Mouse (Mus musculus) stomach, postnatal 0 days (tissue): Measurements from ENCODE around the gene Plxna4. TPM values are rescaled to one million over a fixed set of nuclear protein-coding genes. Genes with fewer than 3 reads are reported as not detected.

Experiments used
- ATAC-seq: fragments of 200-750 bp; cut with Nextera tagmentation; 2 replicates; pipeline ENCODE4 v1.8.0; 2017; ENCODE audit not compliant: low FRiP score, low TSS enrichment
- DNase-seq: peaks from one replicate; pipeline ENCODE4 v3.0.0-alpha.2; 2016; ENCODE audit warnings: low spot score
- H3K27ac ChIP-seq: fragments of 300-500 bp; sonication (generic); replicated peaks from 2 replicates; pipeline ENCODE4 v1.5.1; 2014; ENCODE audit warnings: mild to moderate bottlenecking, control low read depth
- H3K27me3 ChIP-seq: fragments of 300-500 bp; sonication (generic); 2 replicates; pipeline ENCODE4 v1.6.1; 2014; ENCODE audit warnings: low read length; ENCODE audit not compliant: control insufficient read depth, insufficient read depth
- H3K36me3 ChIP-seq: fragments of 300-500 bp; sonication (generic); 2 replicates; pipeline ENCODE4 v1.6.1; 2014; ENCODE audit warnings: low read length, mixed read lengths; ENCODE audit not compliant: control insufficient read depth, insufficient read depth
- H3K4me1 ChIP-seq: fragments of 300-500 bp; sonication (generic); replicated peaks from 2 replicates; pipeline ENCODE4 v1.6.1; 2014; ENCODE audit warnings: antibody characterized with exemption; ENCODE audit not compliant: control insufficient read depth, insufficient read depth
- H3K4me2 ChIP-seq: fragments of 300-500 bp; sonication (generic); replicated peaks from 2 replicates; pipeline ENCODE4 v1.6.1; 2014; ENCODE audit warnings: low read depth, mild to moderate bottlenecking, control low read depth, moderate library complexity
- H3K4me3 ChIP-seq: fragments of 300-500 bp; sonication (generic); 2 replicates; pipeline ENCODE4 v1.5.1; 2014; ENCODE audit warnings: low read depth, low read length, control low read depth
- H3K9ac ChIP-seq: fragments of 300-500 bp; sonication (generic); 2 replicates; pipeline ENCODE4 v1.6.1; 2014; ENCODE audit warnings: mild to moderate bottlenecking, low read length, control low read depth, mixed read lengths
- H3K9me3 ChIP-seq: fragments of 300-500 bp; sonication (generic); 2 replicates; pipeline ENCODE4 v1.6.1; 2016; ENCODE audit warnings: low read length; ENCODE audit not compliant: control insufficient read depth
- CTCF ChIP-seq: IDR thresholded peaks from 2 replicates; pipeline ENCODE4 v1.5.1; 2016; ENCODE audit warnings: antibody characterized with exemption, low read depth, mild to moderate bottlenecking, moderate library complexity
- EP300 ChIP-seq: optimal IDR thresholded peaks from 2 replicates; pipeline ENCODE3; 2016; ENCODE audit warnings: antibody characterized with exemption
- WGBS: fragments of 180-500 bp; shearing (Covaris S2); extraction: QIAGEN DNeasy Blood & Tissue Kit; methylation state at CpG from one replicate; pipeline ENCODE4 v1.1.7; 2014; 5-methylcytosine and 5-hydroxymethylcytosine counted together
- polyA plus RNA-seq: library from polyadenylated mRNA; unstranded; fragments of >200 nt; fragmentation: Nextera tagmentation; extraction: Ambion mirVana; gene quantifications from 2 replicates; pipeline ENCODE4 v1.2.1, GENCODE M21; 2015

Gene Plxna4
- polyA plus RNA-seq, 1 experiment from 2014 or later: 1.1 TPM

DNA sequence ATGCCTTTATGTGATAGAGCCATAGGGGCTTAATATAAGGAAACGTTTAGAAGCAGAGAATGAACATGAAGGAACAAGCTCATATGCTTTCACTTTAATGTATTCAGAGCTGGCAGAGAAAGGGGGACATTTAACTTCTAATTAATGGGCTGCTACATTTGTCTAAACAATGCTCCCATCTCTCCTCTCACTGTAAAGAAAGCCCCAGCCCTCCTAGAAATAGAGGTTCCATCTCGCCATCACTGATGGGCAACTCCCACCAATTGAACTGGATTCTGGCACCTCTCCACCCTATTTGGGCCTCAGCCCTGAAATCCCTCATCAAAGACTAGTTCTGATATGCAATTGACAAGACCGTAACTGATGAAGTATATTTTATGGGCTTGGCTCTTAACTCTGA, 167.4 kb downstream of the Plxna4 start:
- H3K27ac ChIP-seq: no peak overlapping the region
- no peaks in the 10 kb centered on the region for H3K9me3 ChIP-seq
- WGBS: 61% methylated on average over 3 of the region's 3 CpGs
- H3K4me2 ChIP-seq: no peak overlapping the region
- H3K4me3 ChIP-seq: no peak overlapping the region
- H3K9ac ChIP-seq: no peak overlapping the region
- ATAC-seq: no peak
- H3K4me1 ChIP-seq: no peaks in the 10 kb centered on the region
- H3K27me3 ChIP-seq: no peaks in the 10 kb centered on the region
- H3K36me3 ChIP-seq: no peaks in the 10 kb centered on the region
- DNase-seq: no peak
- no peak for TF ChIP-seq CTCF
- no peak for TF ChIP-seq EP300

DNA sequence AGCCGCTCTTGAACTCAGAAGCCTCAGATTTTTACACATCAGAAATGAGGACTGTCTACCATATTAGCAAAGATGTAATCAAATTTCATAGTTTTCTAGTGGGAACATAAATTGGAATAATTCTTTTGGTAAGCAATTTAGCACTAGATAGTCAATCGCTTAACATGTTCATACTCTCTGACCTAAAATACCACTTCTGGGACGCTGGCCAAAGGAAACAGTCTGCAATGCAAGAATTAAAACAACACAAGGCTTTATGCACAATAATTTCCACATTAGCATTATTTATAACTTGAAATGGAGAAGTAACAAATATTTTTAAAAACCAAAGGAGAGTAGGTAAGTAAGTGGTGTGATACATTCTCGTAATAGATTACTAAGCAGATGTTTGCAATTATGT, 170.6 kb downstream of the Plxna4 start:
- 64% methylated on average over 4 of the region's 4 CpGs for WGBS
- ATAC-seq: no peak
- Histone ChIP-seq H3K9me3 (no peaks in the 10 kb centered on the region), H3K4me2 (no peak overlapping the region), H3K4me3 (no peak overlapping the region), H3K9ac (no peak overlapping the region), H3K27ac (no peak overlapping the region), H3K36me3 (no peaks in the 10 kb centered on the region), H3K4me1 (no peaks in the 10 kb centered on the region), H3K27me3 (no peaks in the 10 kb centered on the region)
- TF ChIP-seq EP300 (no peak), CTCF (no peak)
- DNase-seq: no peak

DNA sequence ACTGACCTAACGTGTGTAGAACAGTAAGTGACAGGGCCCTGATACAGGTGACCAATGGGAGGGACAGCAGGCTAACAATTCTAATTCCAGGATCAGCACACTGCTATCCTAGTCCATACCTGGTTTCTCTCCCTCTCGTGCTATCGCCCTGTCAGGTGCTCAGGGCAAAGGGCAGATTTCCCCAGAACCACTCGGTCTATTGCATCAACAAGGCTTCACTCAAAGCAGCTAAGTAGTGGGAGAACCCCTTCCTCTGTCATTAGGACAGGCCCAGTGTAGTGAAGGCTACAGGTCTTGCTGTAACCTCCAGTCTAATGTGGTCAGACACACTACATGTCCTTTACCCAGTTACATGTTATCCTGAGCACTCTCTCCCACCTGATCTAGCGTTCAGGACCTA, 176.7 kb downstream of the Plxna4 start:
- H3K27ac ChIP-seq: no peak overlapping the region
- H3K27me3 ChIP-seq: no peaks in the 10 kb centered on the region
- no peak overlapping the region for H3K9ac ChIP-seq
- no peaks in the 10 kb centered on the region for H3K9me3 ChIP-seq
- H3K36me3 ChIP-seq: no peaks in the 10 kb centered on the region
- H3K4me3 ChIP-seq: no peak overlapping the region
- TF ChIP-seq EP300: no peak
- no peak for TF ChIP-seq CTCF
- H3K4me2 ChIP-seq: no peak overlapping the region
- DNase-seq (no peak), ATAC-seq (no peak)
- no peaks in the 10 kb centered on the region for H3K4me1 ChIP-seq
- WGBS: 72% methylated on average over 5 of the region's 5 CpGs

DNA sequence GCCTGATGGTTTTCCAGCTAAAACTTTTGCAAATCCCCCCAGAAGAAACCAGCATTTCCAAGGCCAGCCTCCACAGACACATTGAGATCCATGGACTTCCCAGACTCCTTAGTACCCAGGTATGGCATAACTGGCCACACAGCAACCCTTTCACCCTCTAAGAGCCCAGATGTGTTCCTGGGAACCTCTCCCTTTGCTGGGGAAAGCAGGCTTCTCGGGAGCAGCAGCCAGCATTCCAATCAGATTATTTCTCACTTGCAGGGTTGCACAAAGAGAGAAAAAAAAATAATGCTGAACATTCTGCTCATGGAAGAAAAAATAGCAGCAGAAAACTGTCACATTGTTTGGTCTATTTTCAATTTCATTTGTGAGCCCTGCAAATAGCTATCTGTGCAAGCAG, 178.4 kb downstream of the Plxna4 start:
- Histone ChIP-seq H3K9me3 (no peaks in the 10 kb centered on the region), H3K27ac (no peak overlapping the region), H3K4me2 (no peak overlapping the region), H3K36me3 (no peaks in the 10 kb centered on the region), H3K4me1 (no peaks in the 10 kb centered on the region), H3K4me3 (no peak overlapping the region), H3K27me3 (no peaks in the 10 kb centered on the region), H3K9ac (no peak overlapping the region)
- 4% methylated on average over 1 of the region's 1 CpGs for whole genome bisulfite sequencing
- TF ChIP-seq EP300 (no peak), CTCF (no peak)
- ATAC-seq (no peak), DNase-seq (no peak)

DNA sequence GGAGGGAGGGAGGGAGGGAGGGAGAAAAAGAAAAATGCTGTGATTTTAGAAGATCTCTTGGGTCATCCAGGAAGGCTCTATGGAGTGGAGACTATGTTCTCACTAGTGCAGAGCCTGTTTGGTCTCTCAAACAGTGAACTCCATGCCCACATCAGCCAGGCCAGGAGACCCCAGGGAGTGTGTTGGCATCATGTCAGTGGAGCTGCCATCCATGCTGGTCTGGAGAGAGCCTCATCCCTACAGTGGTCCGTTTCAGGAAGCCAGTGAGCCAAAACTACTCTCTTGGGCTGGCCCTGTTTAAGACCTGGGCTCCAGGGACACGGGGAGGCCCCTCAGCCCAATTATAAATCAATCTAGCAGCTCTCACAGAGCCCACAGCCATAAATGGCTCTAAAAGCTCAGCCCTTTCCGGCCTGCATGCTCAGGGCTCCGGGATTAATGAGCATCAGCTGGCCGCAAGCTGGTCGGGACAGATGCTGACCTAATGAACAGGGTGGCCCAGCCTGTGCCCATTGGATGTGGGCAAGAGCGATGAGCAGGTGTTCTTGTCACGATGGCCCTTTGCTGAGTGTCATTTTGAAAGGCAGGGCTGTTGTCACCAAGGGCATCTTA, 180.3 kb downstream of the Plxna4 start:
- Histone ChIP-seq H3K27me3 (no peaks in the 10 kb centered on the region), H3K4me1 (no peaks in the 10 kb centered on the region), H3K9me3 (no peaks in the 10 kb centered on the region), H3K4me2 (no peak overlapping the region), H3K4me3 (no peak overlapping the region), H3K27ac (no peak overlapping the region), H3K9ac (no peak overlapping the region), H3K36me3 (no peaks in the 10 kb centered on the region)
- ATAC-seq (no peak), DNase-seq (no peak)
- 45% methylated on average over 8 of the region's 8 CpGs for WGBS
- TF ChIP-seq CTCF (no peak), EP300 (no peak)

DNA sequence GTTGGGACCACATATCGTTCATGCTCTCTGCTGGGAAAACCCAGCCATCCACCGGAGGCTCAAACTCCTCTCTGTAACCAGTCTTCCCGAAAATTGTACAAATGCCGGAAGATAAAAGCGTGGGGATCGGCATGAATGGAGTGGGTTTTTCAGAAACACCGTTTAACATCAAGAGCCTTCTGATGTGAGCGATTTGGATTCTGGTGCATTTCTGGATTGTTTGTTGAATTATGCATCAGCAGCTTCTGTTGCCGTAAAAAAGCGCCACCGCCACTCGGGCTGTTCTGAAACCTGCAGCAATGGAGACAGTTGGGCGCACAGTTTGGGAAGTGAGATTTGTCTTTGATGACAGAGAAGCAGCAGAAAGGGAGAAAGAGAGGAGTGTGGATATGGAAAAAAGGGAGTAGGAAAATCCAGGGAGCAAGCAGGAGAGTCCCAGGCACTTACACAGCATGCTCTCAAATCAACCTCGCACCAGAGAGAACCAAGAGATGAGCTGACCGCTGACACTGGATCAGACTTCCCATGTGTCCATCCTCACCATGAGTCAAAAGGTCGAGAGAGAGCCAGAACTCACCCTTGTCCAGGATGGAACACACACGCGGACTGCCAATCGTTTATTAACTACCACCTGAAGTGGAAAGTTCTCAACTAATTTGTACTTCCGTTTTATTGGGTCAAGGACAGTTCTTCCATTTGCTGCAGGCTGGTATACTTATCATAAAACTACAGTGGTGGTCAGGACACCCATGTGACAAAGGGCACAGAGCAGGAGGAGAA, 181.5 kb downstream of the Plxna4 start:
- H3K4me1 ChIP-seq: no peaks in the 10 kb centered on the region
- H3K4me3 ChIP-seq: no peak overlapping the region
- DNase-seq (no peak), ATAC-seq (no peak)
- no peak overlapping the region for H3K27ac ChIP-seq
- H3K9me3 ChIP-seq: no peaks in the 10 kb centered on the region
- TF ChIP-seq CTCF: no peak
- TF ChIP-seq EP300: no peak
- H3K27me3 ChIP-seq: no peaks in the 10 kb centered on the region
- WGBS: 90% methylated on average over 20 of the region's 20 CpGs
- H3K9ac ChIP-seq: no peak overlapping the region
- H3K36me3 ChIP-seq: no peaks in the 10 kb centered on the region
- H3K4me2 ChIP-seq: no peak overlapping the region
